Mouse (Mus musculus) spleen, adult 18-20 months (tissue): Measurements from ENCODE around the gene Gabrq.
A peak's percentile ranks its signal among the peaks of the same experiment; 100 is the strongest.

Source experiments
- DNase-seq, 2 experiments: peaks; one replicate each; pipeline ENCODE4 v3.0.0; 2022; ENCODE audit warnings: mixed read lengths in 2 of 2

Gabrq gene

GRCm38 (mm10) chrX:72824776-72825588 is at the start of gene Gabrq:
Gene Gabrq (plus strand): TSS chrX:72825178.
- DNase-seq = no peak

GRCm38 (mm10) chrX:72788773-72789557 is 36.0 kb upstream of the Gabrq start:
- DNase-seq = no peak

- DNase-seq = no peak
These were observed 35.5 kb upstream of the Gabrq start for GRCm38 (mm10) chrX:72789558-72789871.

- peak; percentile 10 to 39 for DNase-seq
These were observed 5.4 kb upstream of the Gabrq start for GRCm38 (mm10) chrX:72819594-72819993.

- no peak for DNase-seq
These were observed 1.7 kb upstream of the Gabrq start for GRCm38 (mm10) chrX:72823310-72823709.

- DNase-seq = no peak
These were observed 569 bp downstream of the Gabrq start for GRCm38 (mm10) chrX:72825589-72825905.
